Mouse (Mus musculus) midbrain, embryonic 14.5 days (tissue): ENCODE measurements at regions not wholly inside any gene's neighbourhood (a gene's known extent, or its start where the extent isn't known, plus 50 kb on each side); places are given as distances from the start of the nearest gene placed in this dataset.

Experiments
- ATAC-seq: fragments of 200-750 bp; cut with Nextera tagmentation; 2 replicates; pipeline ENCODE4 v1.8.0; 2017; ENCODE audit warnings: moderate number of reproducible peaks, moderate library complexity; ENCODE audit not compliant: low FRiP score, low TSS enrichment
- DNase-seq: peaks from one replicate; pipeline ENCODE4 v3.0.0-alpha.2; 2015
- H3K27ac ChIP-seq: fragments of 300-500 bp; sonication (generic); replicated peaks from 2 replicates; pipeline ENCODE4 v1.5.1; 2014; ENCODE audit warnings: mild to moderate bottlenecking, low read depth, low read length, moderate library complexity
- H3K27me3 ChIP-seq: fragments of 300-500 bp; sonication (generic); 2 replicates; pipeline ENCODE4 v1.6.1; 2014; ENCODE audit warnings: low read length, control low read depth, mixed read lengths; ENCODE audit not compliant: control insufficient read depth, insufficient read depth
- H3K36me3 ChIP-seq: fragments of 300-500 bp; sonication (generic); 2 replicates; pipeline ENCODE4 v1.6.1; 2014; ENCODE audit warnings: low read length, control low read depth; ENCODE audit not compliant: control insufficient read depth, insufficient read depth
- H3K4me1 ChIP-seq: fragments of 300-500 bp; sonication (generic); 2 replicates; pipeline ENCODE4 v1.6.1; 2014; ENCODE audit warnings: mild to moderate bottlenecking, antibody characterized with exemption, low read length, control low read depth; ENCODE audit not compliant: control insufficient read depth, insufficient read depth
- H3K4me2 ChIP-seq: fragments of 300-500 bp; sonication (generic); 2 replicates; pipeline ENCODE4 v1.6.1; 2014; ENCODE audit warnings: mild to moderate bottlenecking, low read length, moderate library complexity
- H3K4me3 ChIP-seq: fragments of 300-500 bp; sonication (generic); replicated peaks from 2 replicates; pipeline ENCODE4 v1.5.1; 2014; ENCODE audit warnings: low read depth, low read length
- H3K9ac ChIP-seq: fragments of 300-500 bp; sonication (generic); replicated peaks from 2 replicates; pipeline ENCODE4 v1.6.1; 2014; ENCODE audit warnings: mild to moderate bottlenecking, low read length, moderate library complexity
- H3K9me3 ChIP-seq: fragments of 300-500 bp; sonication (generic); 2 replicates; pipeline ENCODE4 v1.6.1; 2016; ENCODE audit warnings: low read length, control low read depth, mixed read lengths; ENCODE audit not compliant: control insufficient read depth
- WGBS: fragments of 180-500 bp; shearing (Covaris S2); extraction: QIAGEN DNeasy Blood & Tissue Kit; methylation state at CpG from one replicate; pipeline ENCODE4 v1.1.7; 2014; 5-methylcytosine and 5-hydroxymethylcytosine counted together

DNA sequence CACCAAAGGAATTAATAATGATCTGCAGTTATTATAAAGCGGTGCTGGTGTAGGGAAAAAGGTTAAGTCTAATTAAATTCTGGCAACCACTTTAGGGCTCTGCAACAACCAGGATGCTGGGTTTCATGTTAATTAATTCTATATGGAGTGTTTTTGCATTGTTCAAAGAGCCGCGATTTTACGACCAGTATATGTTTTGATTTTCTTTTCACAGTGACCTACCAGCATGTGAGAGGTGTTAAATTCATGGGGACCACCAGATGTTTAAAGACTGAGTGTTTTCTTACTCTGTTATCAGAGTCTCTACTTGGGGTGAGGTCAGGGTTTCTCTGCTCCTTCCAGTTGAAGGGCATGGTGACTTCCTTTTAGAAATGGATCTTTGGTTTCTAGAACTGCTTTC lies 164.8 kb upstream of the Zmiz1 start:
- no peaks in the 10 kb centered on the region for H3K4me1 ChIP-seq
- no peak overlapping the region for H3K4me3 ChIP-seq
- no peak overlapping the region for H3K9ac ChIP-seq
- H3K27me3 ChIP-seq = no peaks in the 10 kb centered on the region
- H3K9me3 ChIP-seq = no peaks in the 10 kb centered on the region
- ATAC-seq (no peak), DNase-seq (no peak)
- 87% methylated on average over 4 of the region's 4 CpGs for WGBS
- no peak overlapping the region for H3K4me2 ChIP-seq
- no peak overlapping the region for H3K27ac ChIP-seq
- no peaks in the 10 kb centered on the region for H3K36me3 ChIP-seq

DNA sequence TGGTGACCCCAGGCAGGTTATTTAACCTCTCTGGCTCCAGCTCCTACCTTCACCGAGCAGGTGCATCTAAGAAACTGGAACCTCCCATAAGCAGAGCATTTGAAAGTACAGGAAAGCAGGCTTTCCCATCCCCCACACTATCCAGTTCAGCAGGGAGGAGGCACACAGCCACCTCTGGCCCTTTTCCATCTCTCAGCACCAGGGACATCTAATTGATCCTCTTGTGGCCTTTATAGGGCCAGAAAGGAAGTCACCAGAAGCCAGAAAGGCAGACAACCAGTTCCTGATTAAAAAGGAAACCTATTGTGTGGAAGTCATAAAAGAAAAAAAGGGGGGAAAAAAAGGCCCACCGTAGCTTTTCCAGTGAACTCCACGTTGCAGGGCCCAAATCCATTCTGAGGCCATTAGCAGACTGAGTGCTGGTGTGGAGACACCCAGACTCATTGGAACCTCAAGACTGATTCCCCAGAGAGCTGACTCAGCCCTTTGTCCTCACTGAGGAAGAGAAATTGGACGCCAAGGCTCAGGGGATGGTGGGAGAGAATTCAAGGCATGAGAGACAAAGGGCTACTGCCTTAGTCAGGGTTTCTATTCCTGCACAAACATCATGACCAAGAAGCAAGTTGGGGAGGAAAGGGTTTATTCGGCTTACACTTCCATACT lies 163.2 kb upstream of the Zmiz1 start:
- no peak for DNase-seq

DNA sequence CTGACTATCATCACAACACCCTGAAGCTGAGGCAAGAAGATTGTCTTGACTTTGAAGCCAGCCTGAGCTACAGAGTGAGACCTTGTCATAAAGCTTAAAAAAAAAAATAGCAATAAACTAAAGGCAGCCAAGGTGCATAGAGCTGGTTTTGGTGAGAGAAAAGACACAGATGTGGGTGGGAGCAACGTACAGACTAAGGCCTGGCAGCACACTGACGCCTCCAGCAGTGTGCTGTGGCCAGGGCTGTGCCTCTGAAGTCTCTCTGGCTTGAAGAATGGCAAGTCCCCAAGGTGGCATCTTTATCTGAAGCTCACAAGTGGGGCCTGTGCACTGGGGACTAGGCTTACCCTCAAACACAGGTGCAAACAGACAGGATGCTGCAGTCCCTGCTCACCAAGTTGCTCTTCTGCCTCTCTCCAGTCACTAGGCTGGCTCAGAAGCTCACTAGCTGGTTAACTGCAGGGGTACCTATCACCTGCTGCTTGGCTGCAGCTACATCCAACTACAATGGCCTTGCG lies 159.3 kb upstream of the Zmiz1 start:
- H3K4me2 ChIP-seq = no peak overlapping the region
- WGBS = 83% methylated on average over 3 of the region's 3 CpGs
- DNase-seq = no peak
- no peak for ATAC-seq
- no peaks in the 10 kb centered on the region for H3K9me3 ChIP-seq
- H3K4me3 ChIP-seq = no peak overlapping the region
- no peak overlapping the region for H3K9ac ChIP-seq
- H3K4me1 ChIP-seq = peaks cover 23% of the 10 kb centered on the region
- H3K27me3 ChIP-seq = no peaks in the 10 kb centered on the region
- H3K27ac ChIP-seq = no peak overlapping the region
- no peaks in the 10 kb centered on the region for H3K36me3 ChIP-seq

More for the DNA sequence above, 163.2 kb upstream of the Zmiz1 start:
- Histone ChIP-seq H3K4me1 (0 out of 2 replicates have a peak, but pooled peaks cover under 1% of the 10 kb centered on the region), H3K9me3 (no peaks in the 10 kb centered on the region), H3K27ac (no peak overlapping the region), H3K4me2 (no peak overlapping the region), H3K36me3 (no peaks in the 10 kb centered on the region), H3K9ac (no peak overlapping the region), H3K27me3 (no peaks in the 10 kb centered on the region), H3K4me3 (no peak overlapping the region)
- no peak for ATAC-seq
- 45% methylated on average over 4 of the region's 5 CpGs for WGBS

DNA sequence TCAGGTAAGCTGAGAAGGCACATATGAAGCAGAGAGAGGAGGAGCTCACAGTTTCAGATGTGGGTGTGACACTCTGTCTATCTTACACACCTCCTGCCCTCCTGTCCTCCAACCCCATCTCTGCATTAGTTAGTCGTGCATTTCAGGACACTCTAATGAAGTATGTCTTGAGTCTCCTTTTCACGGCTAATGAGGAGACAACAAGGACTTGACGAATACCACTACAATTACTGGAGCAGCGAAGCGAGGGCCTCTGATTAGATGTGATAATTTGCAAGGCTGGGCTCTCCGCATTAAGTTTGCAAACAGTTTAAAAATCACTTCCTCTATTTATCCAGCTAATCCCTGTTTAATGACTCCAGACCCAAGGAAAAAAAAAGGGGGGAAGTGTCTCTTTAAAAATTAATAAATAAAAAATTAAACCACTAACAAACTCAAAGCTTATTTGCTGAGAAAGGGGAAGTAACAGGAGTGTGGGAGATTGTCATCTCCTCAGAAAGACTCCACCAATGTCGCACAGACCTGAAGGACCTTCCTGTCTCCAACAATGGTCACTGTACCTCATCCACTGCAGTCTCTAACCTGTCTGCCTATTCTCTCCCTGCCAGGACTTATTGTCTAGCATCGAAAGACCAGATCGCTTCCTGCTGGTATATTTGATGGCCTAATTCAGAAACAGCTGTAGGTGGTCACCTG lies 157.5 kb upstream of the Zmiz1 start:
- no peak for DNase-seq
- Histone ChIP-seq H3K4me3 (no peak overlapping the region), H3K4me2 (peak overlapping the region; percentile 16; the same call in 1 of the 2 replicates), H3K27ac (no peak overlapping the region), H3K36me3 (no peaks in the 10 kb centered on the region), H3K9ac (no peak overlapping the region), H3K27me3 (no peaks in the 10 kb centered on the region), H3K9me3 (no peaks in the 10 kb centered on the region), H3K4me1 (peaks cover 30% of the 10 kb centered on the region)
- ATAC-seq = no peak
- WGBS = 41% methylated on average over 9 of the region's 9 CpGs

DNA sequence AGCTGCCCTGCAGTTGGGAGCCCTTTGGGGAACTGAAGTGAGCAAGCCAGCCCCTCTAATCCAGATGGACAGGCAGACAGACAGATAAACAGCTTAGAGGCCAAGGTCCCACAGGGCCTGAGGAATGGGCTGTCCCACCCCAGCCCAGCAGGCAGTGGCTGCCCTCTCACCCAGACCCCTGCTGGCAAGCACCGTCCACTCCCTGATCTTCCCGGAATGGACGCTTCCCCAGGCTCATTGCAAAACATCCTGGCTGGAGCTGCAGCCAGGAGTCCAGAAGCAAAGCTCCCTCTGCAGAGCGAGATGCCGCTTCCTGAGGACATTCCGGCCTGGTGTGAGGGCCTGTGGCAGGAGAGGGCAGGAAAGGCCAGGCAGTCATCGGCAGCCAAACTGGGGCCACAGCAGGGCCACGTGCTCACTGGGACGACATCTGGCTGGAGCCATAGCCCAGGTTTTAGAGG lies 154.6 kb upstream of the Zmiz1 start:
- Histone ChIP-seq H3K27ac (peak overlapping the region; percentile 65), H3K9ac (peak overlapping the region; percentile 27; the same call in 1 of the 2 replicates), H3K9me3 (no peaks in the 10 kb centered on the region), H3K27me3 (no peaks in the 10 kb centered on the region), H3K4me1 (peaks cover 30% of the 10 kb centered on the region), H3K4me2 (0 out of 2 replicates have a peak overlapping the region, but pooled peaks have one; percentile 4), H3K4me3 (no peak overlapping the region), H3K36me3 (no peaks in the 10 kb centered on the region)
- peak; percentile 27; the same call in 1 of the 2 replicates for ATAC-seq
- peak; percentile 61 for DNase-seq
- WGBS = 9% methylated on average over 9 of the region's 9 CpGs

DNA sequence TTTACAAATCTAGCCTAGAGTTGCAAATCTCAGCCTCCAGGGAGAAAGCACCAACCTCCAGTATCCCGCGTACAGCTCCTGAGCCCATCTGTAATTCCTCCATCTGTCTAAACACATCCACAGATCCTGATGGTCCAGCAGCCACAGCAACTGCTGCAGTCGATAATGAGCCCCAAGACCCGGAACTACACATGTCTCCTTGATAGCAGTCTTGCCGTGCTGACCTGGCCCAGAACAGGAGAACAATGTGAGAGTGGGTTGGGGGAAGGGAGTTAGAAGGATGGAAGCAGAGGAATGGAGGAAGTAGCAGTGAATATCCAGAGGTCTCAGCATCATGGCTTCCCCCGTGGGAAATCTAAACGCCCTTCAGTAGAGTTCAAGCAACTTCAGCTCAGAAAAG lies 152.8 kb upstream of the Zmiz1 start:
- 58% methylated on average over 7 of the region's 7 CpGs for WGBS
- H3K4me3 ChIP-seq = no peak overlapping the region
- DNase-seq (no peak), ATAC-seq (no peak)
- H3K36me3 ChIP-seq = no peaks in the 10 kb centered on the region
- H3K4me1 ChIP-seq = peaks cover 32% of the 10 kb centered on the region
- H3K27me3 ChIP-seq = no peaks in the 10 kb centered on the region
- H3K9me3 ChIP-seq = no peaks in the 10 kb centered on the region
- no peak overlapping the region for H3K4me2 ChIP-seq
- no peak overlapping the region for H3K9ac ChIP-seq
- H3K27ac ChIP-seq = no peak overlapping the region

DNA sequence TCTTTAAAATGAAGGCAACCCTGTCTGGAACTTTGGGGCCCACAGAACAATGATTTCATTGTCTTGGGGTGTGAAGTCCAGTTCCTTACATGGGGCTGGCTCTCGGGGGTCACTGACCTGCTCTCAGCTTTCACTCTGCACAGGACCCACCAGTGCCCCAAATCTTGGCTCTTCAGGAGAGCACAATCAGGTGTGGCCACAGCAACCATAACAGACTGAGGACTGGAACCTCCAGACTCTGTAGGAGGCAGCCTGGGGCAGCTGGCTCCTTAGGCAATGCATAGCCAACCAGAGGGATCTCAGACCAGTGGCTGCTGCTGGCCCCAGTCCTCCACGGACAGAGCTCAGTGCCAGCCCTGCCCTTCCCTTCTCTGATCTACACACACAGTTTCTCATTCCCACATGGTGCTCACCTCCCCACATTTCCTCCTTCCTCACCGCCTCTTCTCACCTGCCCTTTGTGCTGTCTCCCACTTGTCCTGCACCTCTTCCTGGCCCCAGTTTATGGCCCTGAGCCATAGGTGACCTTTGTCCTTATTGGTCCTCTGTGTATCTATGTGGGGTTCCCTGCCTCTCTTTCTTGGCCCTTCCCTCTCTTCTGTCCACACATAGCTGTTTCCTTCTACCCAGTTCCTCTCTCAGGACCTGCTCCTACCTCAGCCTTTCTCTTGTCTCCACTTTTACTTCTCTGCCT lies 151.9 kb upstream of the Zmiz1 start:
- H3K4me1 ChIP-seq = peaks cover 31% of the 10 kb centered on the region
- no peaks in the 10 kb centered on the region for H3K9me3 ChIP-seq
- no peak overlapping the region for H3K4me3 ChIP-seq
- DNase-seq (no peak), ATAC-seq (no peak)
- no peak overlapping the region for H3K27ac ChIP-seq
- H3K27me3 ChIP-seq = no peaks in the 10 kb centered on the region
- 86% methylated on average over 3 of the region's 3 CpGs for WGBS
- H3K4me2 ChIP-seq = no peak overlapping the region
- no peaks in the 10 kb centered on the region for H3K36me3 ChIP-seq
- no peak overlapping the region for H3K9ac ChIP-seq

DNA sequence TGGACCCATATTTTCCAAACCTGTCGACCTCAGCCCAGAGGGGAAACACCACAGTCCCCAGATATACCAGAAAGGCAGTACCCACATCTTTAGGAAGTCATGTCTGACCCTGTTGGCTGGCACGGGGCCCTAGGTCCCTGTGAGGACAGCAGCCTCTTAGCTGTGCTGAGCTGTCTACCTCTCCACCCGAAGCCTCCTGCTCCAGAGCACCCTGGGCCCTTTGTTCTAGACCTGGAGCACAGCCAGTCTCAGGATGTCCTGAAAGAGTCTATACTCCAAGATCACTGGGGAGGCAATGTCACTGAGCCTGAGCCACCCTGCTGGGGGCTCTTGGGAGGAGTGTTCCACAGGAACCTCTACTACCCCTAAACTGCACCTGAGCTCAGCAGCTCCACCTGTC lies 150.9 kb upstream of the Zmiz1 start:
- no peak for DNase-seq

More for the DNA sequence above, 150.9 kb upstream of the Zmiz1 start:
- WGBS = 70% methylated on average over 3 of the region's 3 CpGs
- H3K36me3 ChIP-seq = no peaks in the 10 kb centered on the region
- H3K27ac ChIP-seq = no peak overlapping the region
- no peak overlapping the region for H3K9ac ChIP-seq
- H3K4me3 ChIP-seq = no peak overlapping the region
- ATAC-seq = no peak
- H3K27me3 ChIP-seq = no peaks in the 10 kb centered on the region
- H3K4me1 ChIP-seq = peaks cover 35% of the 10 kb centered on the region
- no peak overlapping the region for H3K4me2 ChIP-seq
- no peaks in the 10 kb centered on the region for H3K9me3 ChIP-seq
